Mouse (Mus musculus): Measurements from ENCODE around the gene Trim2. TPM values are rescaled to one million over a fixed set of nuclear protein-coding genes. Genes with fewer than 3 reads are reported as not detected.

Gene Trim2
- polyA plus RNA-seq, 1 experiment from 2014 or later = 1.9 TPM

GRCm38 (mm10) chr3:84155146-84155545, 151.5 kb downstream of the Trim2 start:
- DNase-seq (ENCODE audit: low spot score) = peak; percentile 56

- DNase-seq (ENCODE audit: low spot score) = no peak
Observed at GRCm38 (mm10) chr3:84154721-84155141, 151.9 kb downstream of the Trim2 start.

GRCm38 (mm10) chr3:84149831-84150230, 156.8 kb downstream of the Trim2 start:
- DNase-seq (ENCODE audit: low spot score) = no peak

GRCm38 (mm10) chr3:84140947-84141346, 165.7 kb downstream of the Trim2 start:
- no peak for DNase-seq (ENCODE audit: low spot score)

- no peak for DNase-seq (ENCODE audit: low spot score)
Observed at GRCm38 (mm10) chr3:84136509-84136908, 170.2 kb downstream of the Trim2 start.

- DNase-seq (ENCODE audit: low spot score) = no peak
Observed at GRCm38 (mm10) chr3:84135933-84136332, 170.7 kb downstream of the Trim2 start.

GRCm38 (mm10) chr3:84135387-84135786, 171.3 kb downstream of the Trim2 start:
- DNase-seq (ENCODE audit: low spot score) = peak; percentile 19

GRCm38 (mm10) chr3:84131369-84131768, 175.3 kb downstream of the Trim2 start:
- no peak for DNase-seq (ENCODE audit: low spot score)

- no peak for DNase-seq (ENCODE audit: low spot score)
Observed at GRCm38 (mm10) chr3:84130776-84131175, 175.9 kb downstream of the Trim2 start.

GRCm38 (mm10) chr3:84128871-84129870, 177.5 kb downstream of the Trim2 start:
- DNase-seq (ENCODE audit: low spot score) = no peak

- no peak for DNase-seq (ENCODE audit: low spot score)
Observed at GRCm38 (mm10) chr3:84127431-84127830, 179.2 kb downstream of the Trim2 start.

- no peak for DNase-seq (ENCODE audit: low spot score)
Observed at GRCm38 (mm10) chr3:84126721-84127120, 180.0 kb downstream of the Trim2 start.

GRCm38 (mm10) chr3:84125704-84126289, 180.9 kb downstream of the Trim2 start:
- peak; percentile 11 for DNase-seq (ENCODE audit: low spot score)

GRCm38 (mm10) chr3:84123461-84123860, 183.2 kb downstream of the Trim2 start:
- peak; percentile 46 for DNase-seq (ENCODE audit: low spot score)

GRCm38 (mm10) chr3:84118718-84119117, 188.0 kb downstream of the Trim2 start:
- no peak for DNase-seq (ENCODE audit: low spot score)

- DNase-seq (ENCODE audit: low spot score) = no peak
Observed at GRCm38 (mm10) chr3:84118178-84118577, 188.5 kb downstream of the Trim2 start.

Other genes starting within 250 kb of the Trim2 start
- gene Mnd1, start 151.1 kb downstream of the Trim2 start, polyA plus RNA-seq (2015; fragmentation: Nextera tagmentation; extraction: Ambion mirVana) = 12.5 and 14.9 TPM in 2 replicates
- gene Gm6525, start 132.8 kb downstream of the Trim2 start, polyA plus RNA-seq (2015; fragmentation: Nextera tagmentation; extraction: Ambion mirVana) = 0.13 TPM in 1 of 2 replicates, not detected in the other
- gene Fhdc1, start 173.6 kb upstream of the Trim2 start, polyA plus RNA-seq (2015; fragmentation: Nextera tagmentation; extraction: Ambion mirVana) = 0.36 and 0.45 TPM in 2 replicates